Mouse (Mus musculus): ENCODE results near the gene Htra1. TPM values are rescaled to one million over a fixed set of nuclear protein-coding genes. Genes with fewer than 3 reads are reported as not detected.

Htra1 gene
- polyA plus RNA-seq, 1 experiment from 2014 or later = 25.8 TPM

DNA sequence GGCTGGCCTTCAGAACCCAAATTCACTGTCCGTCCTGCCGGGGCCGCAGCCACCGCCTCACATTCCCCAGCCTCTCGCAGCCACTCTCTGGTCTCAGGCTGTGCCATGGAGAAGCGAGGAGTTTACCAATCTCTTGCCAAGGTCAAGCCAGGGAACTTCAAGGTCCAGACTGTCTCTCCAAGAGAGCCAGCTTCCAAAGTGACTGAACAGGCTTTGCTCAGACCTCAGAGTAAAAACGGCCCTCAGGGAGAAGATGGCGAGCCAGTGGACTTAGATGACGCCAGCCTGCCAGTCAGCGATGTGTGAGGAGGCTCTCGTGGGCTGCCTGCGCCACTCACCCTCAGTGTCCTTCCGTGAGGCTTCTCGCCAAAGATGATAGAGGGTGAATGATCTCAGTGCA, 25.1 kb upstream of the Htra1 start:
- ATAC-seq (ENCODE audit: insufficient read depth) (no peak), DNase-seq (no peak)
- Histone ChIP-seq H3K9ac (no peak overlapping the region), H3K36me3 (ENCODE audit: insufficient read depth) (peaks cover 31% of the 10 kb centered on the region), H3K4me3 (ENCODE audit: low read depth, low read length) (no peak overlapping the region), H3K4me2 (no peak overlapping the region), H3K9me3 (ENCODE audit: low read depth, low read length) (no peaks in the 10 kb centered on the region), H3K27me3 (ENCODE audit: insufficient read depth, low read length) (no peaks in the 10 kb centered on the region), H3K4me1 (ENCODE audit: insufficient read depth) (no peaks in the 10 kb centered on the region), H3K27ac (ENCODE audit: low read depth) (no peak overlapping the region)
- WGBS = 86% methylated on average over 14 of the region's 14 CpGs
- TF ChIP-seq CTCF (IDR thresholded peaks at IDR 0.05; ENCODE audit: low read depth) = no peak

DNA sequence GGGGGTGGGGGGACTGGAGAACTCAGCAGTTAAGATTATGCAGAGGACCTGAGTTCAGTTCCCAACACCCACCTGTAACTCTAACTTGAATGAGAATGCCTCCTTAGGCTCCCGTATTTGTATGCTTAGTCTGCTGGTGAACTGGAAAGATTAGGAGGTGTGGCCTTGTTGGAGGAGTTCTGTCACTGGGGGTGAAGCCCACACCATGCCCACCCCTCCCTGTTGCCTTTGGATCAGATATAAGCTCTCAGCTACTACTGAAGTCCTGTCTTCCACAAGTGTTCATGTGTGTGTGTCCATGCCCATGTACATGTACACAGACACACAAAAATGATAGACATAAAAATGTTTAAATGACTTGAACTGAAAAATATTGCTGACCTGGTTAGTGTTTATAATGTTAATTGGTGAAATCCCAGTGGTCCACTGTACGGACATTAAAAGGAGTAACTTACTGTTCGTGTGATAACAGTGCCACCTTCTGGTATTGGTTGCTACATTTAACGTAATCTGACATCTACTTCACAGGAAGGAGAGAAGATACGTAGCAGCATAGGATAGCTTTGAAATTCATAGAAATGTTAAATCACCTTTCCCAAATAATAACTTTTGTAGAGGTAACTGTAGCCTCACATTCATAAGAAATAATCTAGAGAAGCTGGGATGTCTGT, 21.1 kb upstream of the Htra1 start:
- DNase-seq (peak; percentile 88), ATAC-seq (ENCODE audit: insufficient read depth) (no peak)
- Histone ChIP-seq H3K27me3 (ENCODE audit: insufficient read depth, low read length) (no peaks in the 10 kb centered on the region), H3K9me3 (ENCODE audit: low read depth, low read length) (no peaks in the 10 kb centered on the region), H3K4me1 (ENCODE audit: insufficient read depth) (no peaks in the 10 kb centered on the region), H3K4me3 (ENCODE audit: low read depth, low read length) (no peak overlapping the region), H3K9ac (no peak overlapping the region), H3K4me2 (no peak overlapping the region), H3K27ac (ENCODE audit: low read depth) (no peak overlapping the region), H3K36me3 (ENCODE audit: insufficient read depth) (peaks cover 12% of the 10 kb centered on the region)
- peak; percentile 73 for TF ChIP-seq CTCF (IDR thresholded peaks at IDR 0.05; ENCODE audit: low read depth)
- WGBS = 44% methylated on average over 5 of the region's 5 CpGs

DNA sequence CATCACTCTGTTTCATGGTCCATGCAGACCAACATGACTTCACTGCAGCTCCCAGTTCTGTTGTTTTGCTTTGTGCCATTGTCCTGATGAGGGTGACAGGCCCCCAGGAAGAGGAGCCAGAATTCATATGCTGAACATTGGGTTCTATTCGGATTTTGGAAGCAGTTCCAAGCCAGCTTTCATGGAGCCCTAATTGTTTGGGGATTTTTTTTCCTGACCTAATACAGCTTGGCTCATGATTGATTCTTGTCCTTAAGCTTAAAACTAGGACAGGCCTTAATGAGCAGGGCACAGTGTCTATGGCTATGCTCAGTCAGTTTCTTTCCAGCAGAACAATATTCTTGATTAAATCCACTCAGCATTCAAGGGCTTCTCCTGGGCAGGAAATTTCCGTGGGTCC, 17.7 kb upstream of the Htra1 start:
- ATAC-seq (ENCODE audit: insufficient read depth) (no peak), DNase-seq (no peak)
- Histone ChIP-seq H3K27ac (ENCODE audit: low read depth) (no peak overlapping the region), H3K36me3 (ENCODE audit: insufficient read depth) (no peaks in the 10 kb centered on the region), H3K27me3 (ENCODE audit: insufficient read depth, low read length) (no peaks in the 10 kb centered on the region), H3K4me3 (ENCODE audit: low read depth, low read length) (no peak overlapping the region), H3K4me2 (no peak overlapping the region), H3K9ac (no peak overlapping the region), H3K9me3 (ENCODE audit: low read depth, low read length) (no peaks in the 10 kb centered on the region), H3K4me1 (ENCODE audit: insufficient read depth) (no peaks in the 10 kb centered on the region)
- no peak for TF ChIP-seq CTCF (IDR thresholded peaks at IDR 0.05; ENCODE audit: low read depth)
- WGBS = 51% methylated on average over 2 of the region's 2 CpGs

DNA sequence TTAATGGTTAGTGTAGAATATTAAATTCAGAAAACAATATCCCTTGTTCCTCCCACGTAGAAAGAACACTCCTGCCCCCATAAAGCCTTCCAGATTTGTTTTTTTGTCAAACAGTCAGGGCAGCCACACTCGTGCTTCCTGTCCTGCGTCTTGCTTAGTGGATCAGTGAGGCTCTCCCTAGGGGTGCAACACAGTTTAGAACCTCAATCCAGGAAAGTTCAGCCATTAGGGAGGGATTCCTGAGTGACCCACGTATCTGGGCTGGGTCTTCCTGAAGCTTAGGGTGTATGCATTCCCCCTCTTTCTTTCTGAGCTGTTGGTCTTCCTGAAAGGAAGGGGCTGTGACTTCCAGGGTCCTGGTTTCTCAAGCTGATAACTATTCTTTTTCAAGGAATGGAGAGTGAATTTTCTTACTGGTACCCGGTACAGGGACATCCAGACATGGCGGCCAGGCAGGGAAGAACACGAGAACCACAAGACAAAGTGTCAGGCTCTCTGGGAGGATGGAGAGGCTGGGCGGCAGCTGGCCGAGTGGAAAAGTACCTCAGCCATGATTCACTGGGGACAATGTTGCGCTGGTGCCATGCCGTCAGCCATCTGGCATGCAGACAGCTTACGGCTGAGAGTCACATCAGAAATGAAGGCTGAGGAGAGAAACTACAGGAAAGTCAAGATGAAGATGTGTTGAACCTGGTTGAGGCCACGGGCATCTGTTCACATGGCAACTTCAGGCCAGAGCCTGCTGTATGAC, 12.8 kb upstream of the Htra1 start:
- Histone ChIP-seq H3K9ac (no peak overlapping the region), H3K36me3 (ENCODE audit: insufficient read depth) (no peaks in the 10 kb centered on the region), H3K4me2 (no peak overlapping the region), H3K27ac (ENCODE audit: low read depth) (no peak overlapping the region), H3K9me3 (ENCODE audit: low read depth, low read length) (no peaks in the 10 kb centered on the region), H3K27me3 (ENCODE audit: insufficient read depth, low read length) (no peaks in the 10 kb centered on the region), H3K4me3 (ENCODE audit: low read depth, low read length) (no peak overlapping the region), H3K4me1 (ENCODE audit: insufficient read depth) (no peaks in the 10 kb centered on the region)
- TF ChIP-seq CTCF (IDR thresholded peaks at IDR 0.05; ENCODE audit: low read depth) = no peak
- DNase-seq = no peak
- no peak for ATAC-seq (ENCODE audit: insufficient read depth)
- 69% methylated on average over 13 of the region's 13 CpGs for WGBS

DNA sequence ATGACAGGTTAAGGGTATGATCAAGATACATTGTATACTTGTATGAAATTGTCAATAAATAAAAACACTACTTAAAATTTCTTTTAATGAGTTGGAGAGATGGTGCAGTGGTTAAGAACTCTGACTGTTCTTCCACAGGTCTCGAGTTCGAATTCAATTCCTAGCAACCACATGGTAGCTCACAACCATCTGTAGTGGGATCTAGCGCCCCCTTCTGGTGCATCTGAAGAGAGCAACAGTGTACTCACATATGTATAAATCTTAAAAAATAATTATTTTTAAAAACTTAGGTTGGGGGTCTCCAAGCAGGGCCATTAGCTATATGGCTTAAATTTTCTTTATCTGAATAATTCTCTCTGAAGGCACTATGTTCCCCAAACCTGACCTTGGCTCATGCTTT, 5.5 kb upstream of the Htra1 start:
- Histone ChIP-seq H3K4me3 (ENCODE audit: low read depth, low read length) (no peak overlapping the region), H3K36me3 (ENCODE audit: insufficient read depth) (no peaks in the 10 kb centered on the region), H3K9me3 (ENCODE audit: low read depth, low read length) (no peaks in the 10 kb centered on the region), H3K27ac (ENCODE audit: low read depth) (no peak overlapping the region), H3K27me3 (ENCODE audit: insufficient read depth, low read length) (peaks cover 25% of the 10 kb centered on the region), H3K9ac (no peak overlapping the region), H3K4me2 (no peak overlapping the region), H3K4me1 (ENCODE audit: insufficient read depth) (no peaks in the 10 kb centered on the region)
- ATAC-seq (ENCODE audit: insufficient read depth) (no peak), DNase-seq (no peak)
- TF ChIP-seq CTCF (IDR thresholded peaks at IDR 0.05; ENCODE audit: low read depth) = peak; percentile 24; the same call in 1 of the 2 replicates
- WGBS = 67% methylated on average over 3 of the region's 3 CpGs

DNA sequence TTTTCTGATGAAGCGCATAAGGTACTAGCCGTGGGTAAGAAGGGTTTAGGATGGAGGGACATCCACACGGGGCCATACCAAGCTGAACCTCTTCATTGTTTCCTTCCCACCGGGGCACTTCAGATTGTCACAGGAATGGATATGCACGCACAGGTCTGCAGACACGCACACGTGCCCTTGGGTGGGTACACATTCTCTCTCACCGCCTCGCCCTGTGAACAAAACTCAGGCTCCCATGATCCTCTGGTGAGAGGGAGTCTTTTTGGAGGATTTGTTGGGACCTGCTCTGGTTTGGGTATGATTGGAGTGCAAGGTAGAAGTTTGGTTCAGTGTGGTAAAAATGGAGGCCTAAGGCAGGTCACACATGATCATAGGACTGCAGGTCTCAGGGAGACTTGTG, 3.0 kb upstream of the Htra1 start:
- 87% methylated on average over 9 of the region's 9 CpGs for WGBS
- Histone ChIP-seq H3K4me1 (ENCODE audit: insufficient read depth) (no peaks in the 10 kb centered on the region), H3K9me3 (ENCODE audit: low read depth, low read length) (no peaks in the 10 kb centered on the region), H3K27me3 (ENCODE audit: insufficient read depth, low read length) (peaks cover 50% of the 10 kb centered on the region), H3K9ac (no peak overlapping the region), H3K4me3 (ENCODE audit: low read depth, low read length) (no peak overlapping the region), H3K36me3 (ENCODE audit: insufficient read depth) (no peaks in the 10 kb centered on the region), H3K27ac (ENCODE audit: low read depth) (no peak overlapping the region), H3K4me2 (no peak overlapping the region)
- no peak for DNase-seq
- TF ChIP-seq CTCF (IDR thresholded peaks at IDR 0.05; ENCODE audit: low read depth) = no peak
- no peak for ATAC-seq (ENCODE audit: insufficient read depth)

DNA sequence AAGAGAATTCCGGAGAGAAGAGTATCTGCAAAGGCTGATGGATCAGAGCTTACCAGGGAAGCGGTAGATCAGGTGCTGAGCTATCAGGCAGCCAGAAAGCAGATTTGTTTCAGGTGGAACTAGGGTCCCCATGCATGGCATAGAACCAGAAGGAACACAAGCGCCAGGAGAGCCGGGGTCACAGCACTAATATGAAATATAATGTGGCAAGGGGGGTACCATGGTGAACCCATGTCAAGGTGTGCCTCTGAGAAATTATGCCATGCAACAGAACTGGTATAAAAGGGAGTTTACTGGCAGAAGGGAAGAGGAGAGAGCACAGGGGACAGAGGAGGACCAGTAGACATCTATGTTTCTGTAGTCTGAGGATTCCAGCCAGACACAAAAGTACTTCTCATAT, 1.3 kb upstream of the Htra1 start:
- H3K9ac ChIP-seq = no peak overlapping the region
- ATAC-seq (ENCODE audit: insufficient read depth) (no peak), DNase-seq (no peak)
- H3K4me3 ChIP-seq (ENCODE audit: low read depth, low read length) = no peak overlapping the region
- no peaks in the 10 kb centered on the region for H3K4me1 ChIP-seq (ENCODE audit: insufficient read depth)
- no peak overlapping the region for H3K27ac ChIP-seq (ENCODE audit: low read depth)
- TF ChIP-seq CTCF (IDR thresholded peaks at IDR 0.05; ENCODE audit: low read depth) = no peak
- no peaks in the 10 kb centered on the region for H3K9me3 ChIP-seq (ENCODE audit: low read depth, low read length)
- H3K27me3 ChIP-seq (ENCODE audit: insufficient read depth, low read length) = peaks cover 56% of the 10 kb centered on the region
- no peaks in the 10 kb centered on the region for H3K36me3 ChIP-seq (ENCODE audit: insufficient read depth)
- no peak overlapping the region for H3K4me2 ChIP-seq
- WGBS = 81% methylated on average over 4 of the region's 4 CpGs

All from lung, embryonic 14.5 days (tissue).